Mouse (Mus musculus) CH12.LX (cell line): Measurements from ENCODE around the gene Gm14548. TPM values are rescaled to one million over a fixed set of nuclear protein-coding genes. Genes with fewer than 3 reads are reported as not detected.
"Not testable (repeated sequence)": the region's sequence is repeated elsewhere in the genome, so short reads cannot be mapped to it uniquely, and the experiment has no call there.

Experiments used
- DNase-seq: peaks from one replicate; pipeline ENCODE4 v3.0.0-alpha.2; 2013; ENCODE audit errors: extremely low read depth
- H3K27ac ChIP-seq: 2 replicates; pipeline ENCODE4 v1.5.1; 2012; ENCODE audit warnings: low read depth, mild to moderate bottlenecking, control low read depth, moderate library complexity; ENCODE audit not compliant: insufficient read depth
- H3K27me3 ChIP-seq: replicated peaks from 2 replicates; pipeline ENCODE3; 2012; ENCODE audit warnings: inconsistent platforms
- H3K36me3 ChIP-seq, 2 experiments: replicated peaks in 1 of 2; 2 replicates each; pipeline versions ENCODE3 to v1.6.1; 2012; ENCODE audit warnings: inconsistent platforms in 1 of 2, low read length in 1 of 2, mild to moderate bottlenecking in 1 of 2, mixed read lengths in 1 of 2, moderate library complexity in 1 of 2; ENCODE audit not compliant: control insufficient read depth in 1 of 2, insufficient read depth in 1 of 2
- H3K4me1 ChIP-seq, 2 experiments: 2 replicates each; pipeline ENCODE4 v1.6.1; 2012; ENCODE audit warnings: inconsistent platforms in 1 of 2, moderate library complexity in 1 of 2; ENCODE audit not compliant: insufficient read depth in 2 of 2, control insufficient read depth in 1 of 2
- H3K4me2 ChIP-seq: 2 replicates; pipeline ENCODE4 v1.6.1; 2012; ENCODE audit warnings: low read depth, mild to moderate bottlenecking, control low read depth; ENCODE audit not compliant: poor library complexity, insufficient read depth, severe bottlenecking
- H3K4me3 ChIP-seq, 3 experiments: fragments of 150-350 bp in 1 of 3; sonication (generic) in 1 of 3; replicated peaks in 1 of 3; 2 replicates each; pipeline versions ENCODE3 to v1.5.1; 2011 to 2012; ENCODE audit warnings: low read depth in 2 of 3, low read length in 2 of 3, mild to moderate bottlenecking in 2 of 3, moderate library complexity in 2 of 3, control low read depth in 1 of 3, improper control_type of control experiment in 1 of 3, inconsistent platforms in 1 of 3, mixed read lengths in 1 of 3; ENCODE audit not compliant: poor library complexity in 1 of 3
- H3K79me2 ChIP-seq: replicated peaks from 2 replicates; pipeline ENCODE4 v1.6.1; 2012; ENCODE audit warnings: mild to moderate bottlenecking, moderate library complexity; ENCODE audit not compliant: control insufficient read depth, poor library complexity, insufficient read depth, severe bottlenecking; ENCODE audit errors: extremely low read depth
- H3K9ac ChIP-seq: 2 replicates; pipeline ENCODE4 v1.6.1; 2012; ENCODE audit warnings: low read depth, mild to moderate bottlenecking, control low read depth, moderate library complexity; ENCODE audit not compliant: insufficient read depth
- H3K9me3 ChIP-seq: replicated peaks from 2 replicates; pipeline ENCODE3; 2012; ENCODE audit warnings: low read length, inconsistent platforms, mixed read lengths
- CTCF ChIP-seq, 2 experiments: IDR thresholded peaks in 1 of 2; conservative IDR thresholded peaks in 1 of 2; 2 replicates each; pipeline ENCODE4 v1.5.1; 2011 to 2012; ENCODE audit warnings: low read depth in 2 of 2, low read length in 2 of 2, improper control_type of control experiment in 1 of 2, inconsistent platforms in 1 of 2, mild to moderate bottlenecking in 1 of 2, moderate library complexity in 1 of 2
- MAZ ChIP-seq: IDR thresholded peaks from 2 replicates; pipeline ENCODE4 v1.6.1; 2012; ENCODE audit warnings: low read depth, mild to moderate bottlenecking, inconsistent platforms, low read length, improper control_type of control experiment, moderate library complexity
- MEF2A ChIP-seq: IDR thresholded peaks from 2 replicates; pipeline ENCODE4 v1.6.1; 2014; ENCODE audit warnings: low read depth, mild to moderate bottlenecking, inconsistent platforms, low read length, improper control_type of control experiment, borderline replicate concordance
- RAD21 ChIP-seq: IDR thresholded peaks from 2 replicates; pipeline ENCODE4 v1.6.1; 2011; ENCODE audit warnings: low read depth, mild to moderate bottlenecking, low read length, improper control_type of control experiment, moderate library complexity
- SMC3 ChIP-seq: IDR thresholded peaks from 2 replicates; pipeline ENCODE4 v1.6.1; 2011; ENCODE audit warnings: low read depth, low read length, improper control_type of control experiment
- dilution Hi-C: fragments of 300-500 bp; cut with MboI; formaldehyde crosslinking; loops from 2 replicates; pipeline ENCODE4 v1.14.3; 2020; ENCODE audit warnings: low sequenced_read_pairs; ENCODE audit not compliant: extremely low pct_unique_long_range_greater_than_20kb, extremely low pct_ligation_motif_present
- in situ Hi-C: fragments of 300-500 bp; cut with MboI; formaldehyde crosslinking; loops from 3 replicates; pipeline ENCODE4 v1.14.3; 2019; ENCODE audit warnings: low sequenced_read_pairs, low pct_ligation_motif_present, low pct_unique_long_range_greater_than_20kb, mixed read lengths
- polyA plus RNA-seq: library from polyadenylated mRNA; unstranded; fragments of >175 nt; gene quantifications from 2 replicates; pipeline ENCODE4 v1.2.1, GENCODE M21; 2012; ENCODE audit warnings: low read depth; ENCODE audit not compliant: insufficient read length
- total RNA-seq, 2 experiments: library from RNA; depleted of rRNA; stranded (reverse); fragments of 300-350 nt in 1 of 2; fragments of >200 nt in 1 of 2; gene quantifications; 2 replicates each; pipeline ENCODE4 v1.2.3; 2012 to 2014

Gm14548 gene
- total and polyA plus RNA-seq, 3 experiments: 0.21 to 4.5 (median 2.1) TPM

- DNase-seq: peak; percentile 49
- dilution Hi-C loops: no loop called here
- in situ Hi-C loops: no loop called here
- Histone ChIP-seq H3K4me2 (no peak overlapping the region), H3K4me1 (no peaks in the 10 kb centered on the region), H3K36me3 (no peaks in the 10 kb centered on the region), H3K27ac (no peak overlapping the region), H3K9me3 (no peaks in the 10 kb centered on the region), H3K79me2 (no peaks in the 10 kb centered on the region), H3K27me3 (no peaks in the 10 kb centered on the region), H3K9ac (no peak overlapping the region), H3K4me3 (no peak overlapping the region)
- TF ChIP-seq SMC3 (peak; percentile 57), CTCF (conservative IDR thresholded peaks at IDR 0.05 in 1 of 2, IDR thresholded peaks at IDR 0.05 in 1 of 2; ENCODE audit: low read depth in 2 of 2, low read length in 2 of 2) (peak; percentile 29 to 67; a peak in 3 of 4 replicates), MAZ (no peak), MEF2A (no peak), RAD21 (peak; percentile 35)
Observed at GRCm38 (mm10) chr7:3903704-3904103, 5.8 kb upstream of the Gm14548 start.

GRCm38 (mm10) chr7:3875032-3875431, 22.9 kb downstream of the Gm14548 start:
- H3K9me3 ChIP-seq, dilution Hi-C loops, in situ Hi-C loops: not testable (repeated sequence)

GRCm38 (mm10) chr7:3844951-3845350, 53.0 kb downstream of the Gm14548 start, which contains the start of gene Pira2:
Pira2 (minus strand) TSS chr7:3845051.
- DNase-seq, H3K27ac ChIP-seq, in situ Hi-C loops, H3K9me3 ChIP-seq, H3K36me3 ChIP-seq, H3K79me2 ChIP-seq, H3K27me3 ChIP-seq, H3K4me1 ChIP-seq, H3K9ac ChIP-seq, H3K4me3 ChIP-seq, dilution Hi-C loops, H3K4me2 ChIP-seq: not testable (repeated sequence)

More at GRCm38 (mm10) chr7:3875032-3875431, 22.9 kb downstream of the Gm14548 start:
- not testable (repeated sequence) for H3K27ac ChIP-seq, H3K4me3 ChIP-seq, H3K36me3 ChIP-seq, H3K4me2 ChIP-seq, H3K27me3 ChIP-seq, H3K9ac ChIP-seq, H3K4me1 ChIP-seq, DNase-seq, H3K79me2 ChIP-seq

GRCm38 (mm10) chr7:3837854-3838253, 60.1 kb downstream of the Gm14548 start:
- dilution Hi-C loops, H3K27me3 ChIP-seq, H3K79me2 ChIP-seq, H3K9me3 ChIP-seq, H3K4me3 ChIP-seq, H3K27ac ChIP-seq, DNase-seq, H3K36me3 ChIP-seq, H3K9ac ChIP-seq, H3K4me1 ChIP-seq, H3K4me2 ChIP-seq, in situ Hi-C loops: not testable (repeated sequence)

Other genes with a start within 250 kb of the Gm14548 start
- gene Leng1, start 232.3 kb downstream of the Gm14548 start, total RNA-seq (2012; rRNA removed): 6.7 and 8.1 TPM in 2 replicates
- 5.4 and 5.8 TPM in 2 replicates for gene Leng1, start 232.3 kb downstream of the Gm14548 start, total RNA-seq (2014; rRNA removed)
- 8.5 and 9.9 TPM in 2 replicates for gene Leng1, start 232.3 kb downstream of the Gm14548 start, polyA plus RNA-seq
- gene Tmc4, start 220.6 kb downstream of the Gm14548 start, total RNA-seq (2012; rRNA removed): 1.8 and 1.9 TPM in 2 replicates
- 0.56 and 1.9 TPM in 2 replicates for gene Tmc4, start 220.6 kb downstream of the Gm14548 start, total RNA-seq (2014; rRNA removed)
- gene Tmc4, start 220.6 kb downstream of the Gm14548 start, polyA plus RNA-seq: 4.0 and 4.6 TPM in 2 replicates
- 39.0 and 40.2 TPM in 2 replicates for gene Tsen34, start 205.3 kb downstream of the Gm14548 start, total RNA-seq (2012; rRNA removed)
- gene Tsen34, start 205.3 kb downstream of the Gm14548 start, total RNA-seq (2014; rRNA removed): 26.9 and 34.8 TPM in 2 replicates
- 23.1 and 24.3 TPM in 2 replicates for gene Tsen34, start 205.3 kb downstream of the Gm14548 start, polyA plus RNA-seq
- 21.7 and 22.3 TPM in 2 replicates for gene Mboat7, start 204.6 kb downstream of the Gm14548 start, total RNA-seq (2012; rRNA removed)
- 18.4 and 19.4 TPM in 2 replicates for gene Mboat7, start 204.6 kb downstream of the Gm14548 start, total RNA-seq (2014; rRNA removed)
- 36.4 and 41.2 TPM in 2 replicates for gene Mboat7, start 204.6 kb downstream of the Gm14548 start, polyA plus RNA-seq
- gene Rps9, start 194.1 kb downstream of the Gm14548 start, total RNA-seq (2012; rRNA removed): 3,983 and 4,060 TPM in 2 replicates
- gene Rps9, start 194.1 kb downstream of the Gm14548 start, total RNA-seq (2014; rRNA removed): 5,460 and 5,555 TPM in 2 replicates
- 2,959 and 3,329 TPM in 2 replicates for gene Rps9, start 194.1 kb downstream of the Gm14548 start, polyA plus RNA-seq
- gene Pirb, start 177.7 kb downstream of the Gm14548 start, total RNA-seq (2012; rRNA removed): 1.7 and 2.8 TPM in 2 replicates
- 4.2 and 5.0 TPM in 2 replicates for gene Pirb, start 177.7 kb downstream of the Gm14548 start, total RNA-seq (2014; rRNA removed)
- 9.0 and 10.7 TPM in 2 replicates for gene Pirb, start 177.7 kb downstream of the Gm14548 start, polyA plus RNA-seq
- gene Gm15448, start 72.4 kb downstream of the Gm14548 start, total RNA-seq (2012; rRNA removed): 0.08 and 0.13 TPM in 2 replicates
- gene Gm15448, start 72.4 kb downstream of the Gm14548 start, total RNA-seq (2014; rRNA removed): 0.30 and 0.54 TPM in 2 replicates
- gene Gm15448, start 72.4 kb downstream of the Gm14548 start, polyA plus RNA-seq: 0.65 and 0.84 TPM in 2 replicates
- 2.3 and 2.6 TPM in 2 replicates for gene Pira2, start 53.1 kb downstream of the Gm14548 start, total RNA-seq (2012; rRNA removed)
- gene Pira2, start 53.1 kb downstream of the Gm14548 start, total RNA-seq (2014; rRNA removed): 8.0 and 9.5 TPM in 2 replicates
- gene Pira2, start 53.1 kb downstream of the Gm14548 start, polyA plus RNA-seq: 9.6 and 10.9 TPM in 2 replicates
- gene Lilra6, start 17.4 kb upstream of the Gm14548 start, total RNA-seq (2012; rRNA removed): 0.08 TPM in 1 of 2 replicates, not detected in the other
- gene Lilra6, start 17.4 kb upstream of the Gm14548 start, total RNA-seq (2014; rRNA removed): 0.26 and 0.53 TPM in 2 replicates
- 0.48 and 1.0 TPM in 2 replicates for gene Lilra6, start 17.4 kb upstream of the Gm14548 start, polyA plus RNA-seq
- 0.21 and 0.38 TPM in 2 replicates for gene Lair1, start 165.1 kb upstream of the Gm14548 start, total RNA-seq (2012; rRNA removed)
- 4.6 TPM in 2 replicates for gene Lair1, start 165.1 kb upstream of the Gm14548 start, total RNA-seq (2014; rRNA removed)
- gene Lair1, start 165.1 kb upstream of the Gm14548 start, polyA plus RNA-seq: 3.1 and 4.0 TPM in 2 replicates
- 0.08 and 0.13 TPM in 2 replicates for gene Ttyh1, start 221.3 kb upstream of the Gm14548 start, total RNA-seq (2012; rRNA removed)
- not detected in 2 replicates for gene Ttyh1, start 221.3 kb upstream of the Gm14548 start, total RNA-seq (2014; rRNA removed)
- gene Ttyh1, start 221.3 kb upstream of the Gm14548 start, polyA plus RNA-seq: 0.16 and 0.17 TPM in 2 replicates
- 28.6 and 33.5 TPM in 2 replicates for gene Leng8, start 238.9 kb upstream of the Gm14548 start, total RNA-seq (2012; rRNA removed)
- 17.6 and 23.2 TPM in 2 replicates for gene Leng8, start 238.9 kb upstream of the Gm14548 start, total RNA-seq (2014; rRNA removed)
- gene Leng8, start 238.9 kb upstream of the Gm14548 start, polyA plus RNA-seq: 46.6 and 48.7 TPM in 2 replicates